Mouse (Mus musculus) lung, adult 2 months (tissue): Measurements from ENCODE around the gene Babam1. TPM values are rescaled to one million over a fixed set of nuclear protein-coding genes. Genes with fewer than 3 reads are reported as not detected.

Source experiments
- DNase-seq: peaks from one replicate; pipeline ENCODE4 v3.0.0; 2022
- H3K4me1 ChIP-seq: fragments of 200-500 bp; 2 replicates; pipeline ENCODE4 v1.6.1; 2011; ENCODE audit warnings: low read length; ENCODE audit not compliant: control insufficient read depth, insufficient read depth
- H3K4me3 ChIP-seq: fragments of 200-500 bp; replicated peaks from 2 replicates; pipeline ENCODE3; 2011; ENCODE audit warnings: low read depth, mild to moderate bottlenecking, control low read depth, low read length; ENCODE audit errors: extremely low read depth
- CTCF ChIP-seq: fragments of 200-500 bp; IDR thresholded peaks from 2 replicates; pipeline ENCODE4 v1.5.1; 2011; ENCODE audit warnings: mild to moderate bottlenecking, low read length, control low read depth; ENCODE audit not compliant: insufficient read depth
- POLR2A ChIP-seq: fragments of 200-500 bp; IDR thresholded peaks from 2 replicates; pipeline ENCODE4 v1.6.1; 2011; ENCODE audit warnings: low read depth, mild to moderate bottlenecking, control low read depth, low read length, borderline replicate concordance; ENCODE audit errors: extremely low read depth
- WGBS: fragments of 180-500 bp; shearing (Covaris S2); methylation state at CpG from one replicate; pipeline ENCODE4 v1.1.7; 2018; 5-methylcytosine and 5-hydroxymethylcytosine counted together
- polyA plus RNA-seq: library from polyadenylated mRNA; depleted of rRNA; stranded (reverse); fragments of >200 nt; gene quantifications from 2 replicates; pipeline ENCODE4 v1.2.3, GENCODE M21; 2012

Gene Babam1
- polyA plus RNA-seq, 1 experiment: 145 TPM

- DNase-seq: peak; percentile 37
- WGBS: 2% methylated on average over 72 of the region's 72 CpGs
- peaks cover 20% of the 10 kb centered on the region for H3K4me1 ChIP-seq
Measured at GRCm38 (mm10) chr8:71380178-71381171, 16.2 kb upstream of the Babam1 start.

GRCm38 (mm10) chr8:71381421-71381970 is 15.2 kb upstream of the Babam1 start, which contains the start of gene Nr2f6:
Gene Nr2f6 (minus strand): TSS chr8:71381960.
- Histone ChIP-seq H3K4me3 (peak within 1 kb of the TSS; percentile 85), H3K4me1 (peaks cover 12% of the 10 kb centered on the region)
- WGBS: 4% methylated on average over 76 of the region's 89 CpGs
- TF ChIP-seq POLR2A: no peak
- peak; percentile 86 for DNase-seq

More at GRCm38 (mm10) chr8:71380178-71381171, 16.2 kb upstream of the Babam1 start:
- TF ChIP-seq POLR2A: 0 out of 2 replicates have a peak, but pooled peaks have one; percentile 22
- no peak for TF ChIP-seq CTCF
- peak overlapping the region; percentile 85 for H3K4me3 ChIP-seq

GRCm38 (mm10) chr8:71381971-71382961 is 14.4 kb upstream of the Babam1 start:
- 4% methylated on average over 78 of the region's 80 CpGs for WGBS

DNA sequence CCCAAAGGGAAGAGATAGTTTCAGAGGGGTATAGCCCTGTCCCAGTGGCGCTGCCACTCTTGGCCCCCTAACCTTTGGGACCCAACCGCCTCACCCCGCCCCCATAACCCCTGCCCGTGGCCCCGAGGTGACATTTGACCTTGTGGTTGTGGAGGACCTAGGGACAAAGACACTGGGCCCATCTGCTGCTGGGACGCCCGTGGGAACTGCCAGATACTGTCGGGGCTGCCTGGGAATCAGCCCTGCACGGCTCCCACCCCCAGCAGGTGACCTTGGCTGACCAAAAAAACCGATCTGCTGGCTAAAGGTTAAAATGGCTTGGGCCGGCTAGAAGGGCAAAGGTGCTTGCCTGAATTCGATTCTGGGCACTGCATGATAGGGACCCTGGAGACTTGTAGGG is 13.3 kb upstream of the Babam1 start:
- H3K4me3 ChIP-seq: no peak overlapping the region
- 39% methylated on average over 12 of the region's 12 CpGs for WGBS
- peaks cover 17% of the 10 kb centered on the region for H3K4me1 ChIP-seq
- TF ChIP-seq CTCF: no peak
- no peak for TF ChIP-seq POLR2A
- no peak for DNase-seq

More at GRCm38 (mm10) chr8:71381971-71382961, 14.4 kb upstream of the Babam1 start:
- peaks cover 12% of the 10 kb centered on the region for H3K4me1 ChIP-seq
- DNase-seq: peak; percentile 82
- peak overlapping the region; percentile 67 for H3K4me3 ChIP-seq
- TF ChIP-seq POLR2A (peak; percentile 30; the same call in 1 of the 2 replicates), CTCF (no peak)

DNA sequence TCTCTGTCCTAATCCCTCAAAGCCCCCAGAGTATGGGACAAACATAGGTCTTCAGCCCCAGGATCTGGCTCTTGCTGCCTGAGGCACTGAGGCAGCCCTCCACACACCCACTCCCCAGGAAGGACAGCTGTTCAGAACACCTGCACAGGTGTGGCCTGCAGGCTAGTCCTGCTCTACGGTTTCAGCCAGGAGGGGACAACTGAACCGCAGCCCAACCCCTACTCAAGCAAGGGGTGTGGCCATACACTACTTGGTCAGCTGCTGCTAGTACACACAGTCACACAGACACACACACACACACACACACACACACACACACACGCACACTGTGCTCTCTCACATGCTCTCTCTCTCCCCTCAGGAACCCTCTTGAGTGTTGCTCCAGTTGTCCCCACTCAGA is 12.8 kb upstream of the Babam1 start:
- no peak overlapping the region for H3K4me3 ChIP-seq
- no peak for DNase-seq
- 41% methylated on average over 3 of the region's 3 CpGs for WGBS
- H3K4me1 ChIP-seq: peaks cover 20% of the 10 kb centered on the region
- TF ChIP-seq POLR2A: peak; percentile 57; the same call in 1 of the 2 replicates
- TF ChIP-seq CTCF: no peak

DNA sequence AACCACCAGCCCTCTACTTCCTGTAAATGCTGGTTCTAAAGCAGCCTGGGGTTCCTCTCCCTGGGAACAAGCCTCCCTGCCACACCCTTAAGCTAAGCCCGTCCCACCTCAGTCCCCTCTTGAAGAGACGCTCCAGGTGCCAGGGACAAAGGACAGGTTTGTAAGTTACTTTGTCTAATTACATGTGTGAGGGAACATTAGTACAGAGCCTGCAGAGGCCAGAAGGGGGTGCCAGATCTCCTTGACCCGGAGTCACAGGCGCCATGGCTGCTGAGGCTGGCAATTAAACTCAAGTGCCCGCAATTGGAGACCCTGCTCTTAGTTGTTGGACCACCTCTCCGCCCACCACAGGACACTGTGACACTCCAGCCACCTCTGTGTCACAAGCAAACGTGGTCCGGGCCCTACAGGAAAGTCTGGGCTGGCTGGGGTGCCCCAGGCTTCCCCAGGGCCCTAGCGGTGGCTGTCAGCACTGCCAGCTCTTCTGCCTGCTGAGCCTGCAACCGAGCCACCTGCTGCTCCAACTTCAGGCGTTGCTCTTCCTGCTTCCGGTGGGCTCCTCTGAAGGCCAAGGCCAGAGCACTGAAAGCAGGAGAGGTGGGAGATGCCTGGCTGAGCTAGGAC is 11.3 kb upstream of the Babam1 start:
- WGBS: 72% methylated on average over 12 of the region's 12 CpGs
- peaks cover 15% of the 10 kb centered on the region for H3K4me1 ChIP-seq
- no peak for DNase-seq
- no peak for TF ChIP-seq POLR2A
- no peak for TF ChIP-seq CTCF
- H3K4me3 ChIP-seq: no peak overlapping the region

- WGBS: 52% methylated on average over 1 of the region's 1 CpGs
- TF ChIP-seq POLR2A: no peak
- no peak overlapping the region for H3K4me3 ChIP-seq
- DNase-seq: no peak
- peaks cover 14% of the 10 kb centered on the region for H3K4me1 ChIP-seq
Measured at GRCm38 (mm10) chr8:71388267-71388666, 8.4 kb upstream of the Babam1 start.

DNA sequence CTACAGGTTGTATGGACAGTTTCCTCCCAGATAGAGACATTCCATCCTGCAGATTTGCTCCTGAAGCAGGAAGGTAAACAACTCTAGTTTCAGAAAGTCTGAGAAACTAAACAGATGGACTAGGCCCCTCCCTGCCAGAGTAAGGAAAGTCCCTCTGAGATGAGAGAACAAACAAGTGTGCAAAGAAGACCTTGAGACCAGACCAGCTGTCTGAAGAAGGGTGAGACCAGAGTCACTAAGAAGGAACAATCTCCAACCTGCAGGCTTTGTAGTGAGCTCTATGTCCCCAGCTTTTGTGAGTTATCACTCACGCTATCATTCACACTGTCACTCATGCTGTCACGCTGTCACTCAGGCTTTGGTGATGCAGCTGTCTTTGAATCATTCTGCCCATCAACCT is 5.0 kb upstream of the Babam1 start:
- WGBS: 75% methylated on average over 2 of the region's 2 CpGs
- no peak for TF ChIP-seq CTCF
- TF ChIP-seq POLR2A: no peak
- DNase-seq: no peak

More for the DNA sequence above, 5.0 kb upstream of the Babam1 start:
- no peak overlapping the region for H3K4me3 ChIP-seq
- H3K4me1 ChIP-seq: peaks cover 17% of the 10 kb centered on the region
